Mouse (Mus musculus): Measurements from ENCODE around the gene BC107364. TPM values are rescaled to one million over a fixed set of nuclear protein-coding genes. Genes with fewer than 3 reads are reported as not detected.
"Not testable (repeated sequence)": the region's sequence is repeated elsewhere in the genome, so short reads cannot be mapped to it uniquely, and the experiment has no call there.

BC107364 gene
- total RNA-seq, 2 experiments from 2014 or later, result not detected

GRCm38 (mm10) chr3:96486828-96487559 lies 34.9 kb upstream of the BC107364 start:
- DNase-seq; intact Hi-C loops (cut with DNase I): not testable (repeated sequence)

GRCm38 (mm10) chr3:96486064-96486827 lies 34.1 kb upstream of the BC107364 start:
- DNase-seq, result peak in 1 of 2 experiments; percentile 14
- intact Hi-C loops (cut with DNase I), result not testable (repeated sequence)

GRCm38 (mm10) chr3:96485361-96485760 lies 33.3 kb upstream of the BC107364 start:
- intact Hi-C loops (cut with DNase I), result no loop called here
- DNase-seq, result no peak

- intact Hi-C loops (cut with DNase I), result no loop called here
- no peak for DNase-seq
Observed at GRCm38 (mm10) chr3:96484921-96485320, 32.8 kb upstream of the BC107364 start.

GRCm38 (mm10) chr3:96483946-96484345 lies 31.8 kb upstream of the BC107364 start:
- intact Hi-C loops (cut with DNase I), result no loop called here

GRCm38 (mm10) chr3:96483044-96483443 lies 30.9 kb upstream of the BC107364 start:
- DNase-seq; intact Hi-C loops (cut with DNase I): not testable (repeated sequence)

More at GRCm38 (mm10) chr3:96483946-96484345, 31.8 kb upstream of the BC107364 start:
- no peak for DNase-seq

GRCm38 (mm10) chr3:96482451-96482850 lies 30.3 kb upstream of the BC107364 start:
- no peak for DNase-seq
- intact Hi-C loops (cut with DNase I), result no loop called here

- intact Hi-C loops (cut with DNase I), result no loop called here
- DNase-seq, result no peak
Observed at GRCm38 (mm10) chr3:96481856-96482255, 29.8 kb upstream of the BC107364 start.

GRCm38 (mm10) chr3:96480684-96481270 lies 28.7 kb upstream of the BC107364 start:
- intact Hi-C loops (cut with DNase I), result no loop called here
- no peak for DNase-seq

- no peak for DNase-seq
- intact Hi-C loops (cut with DNase I), result no loop called here
Observed at GRCm38 (mm10) chr3:96479249-96479648, 27.1 kb upstream of the BC107364 start.

- DNase-seq, result no peak
- intact Hi-C loops (cut with DNase I), result no loop called here
Observed at GRCm38 (mm10) chr3:96477558-96477957, 25.5 kb upstream of the BC107364 start.

GRCm38 (mm10) chr3:96477084-96477483 lies 25.0 kb upstream of the BC107364 start:
- intact Hi-C loops (cut with DNase I), result no loop called here
- no peak for DNase-seq

- DNase-seq, result no peak
- intact Hi-C loops (cut with DNase I), result no loop called here
Observed at GRCm38 (mm10) chr3:96474909-96475655, 23.0 kb upstream of the BC107364 start.

GRCm38 (mm10) chr3:96473556-96473955 lies 21.4 kb upstream of the BC107364 start:
- intact Hi-C loops (cut with DNase I), result not testable (repeated sequence)

GRCm38 (mm10) chr3:96472066-96472465 lies 20.0 kb upstream of the BC107364 start:
- intact Hi-C loops (cut with DNase I), result no loop called here
- no peak for DNase-seq

More at GRCm38 (mm10) chr3:96473556-96473955, 21.4 kb upstream of the BC107364 start:
- not testable (repeated sequence) for DNase-seq

- no peak for DNase-seq
- intact Hi-C loops (cut with DNase I), result no loop called here
Observed at GRCm38 (mm10) chr3:96469626-96470025, 17.5 kb upstream of the BC107364 start.

- DNase-seq; intact Hi-C loops (cut with DNase I): not testable (repeated sequence)
Observed at GRCm38 (mm10) chr3:96468335-96468734, 16.2 kb upstream of the BC107364 start.

GRCm38 (mm10) chr3:96467641-96468040 lies 15.5 kb upstream of the BC107364 start:
- DNase-seq, result no peak

GRCm38 (mm10) chr3:96463891-96464290 lies 11.8 kb upstream of the BC107364 start:
- no peak for DNase-seq
- intact Hi-C loops (cut with DNase I), result no loop called here

More at GRCm38 (mm10) chr3:96467641-96468040, 15.5 kb upstream of the BC107364 start:
- intact Hi-C loops (cut with DNase I), result no loop called here

- intact Hi-C loops (cut with DNase I), result not testable (repeated sequence)
Observed at GRCm38 (mm10) chr3:96460568-96460870, 8.4 kb upstream of the BC107364 start.

More at GRCm38 (mm10) chr3:96460568-96460870, 8.4 kb upstream of the BC107364 start:
- DNase-seq, result not testable (repeated sequence)
